ENCODE assay signal across 12 mouse cellular contexts in the genomic region with DNA sequence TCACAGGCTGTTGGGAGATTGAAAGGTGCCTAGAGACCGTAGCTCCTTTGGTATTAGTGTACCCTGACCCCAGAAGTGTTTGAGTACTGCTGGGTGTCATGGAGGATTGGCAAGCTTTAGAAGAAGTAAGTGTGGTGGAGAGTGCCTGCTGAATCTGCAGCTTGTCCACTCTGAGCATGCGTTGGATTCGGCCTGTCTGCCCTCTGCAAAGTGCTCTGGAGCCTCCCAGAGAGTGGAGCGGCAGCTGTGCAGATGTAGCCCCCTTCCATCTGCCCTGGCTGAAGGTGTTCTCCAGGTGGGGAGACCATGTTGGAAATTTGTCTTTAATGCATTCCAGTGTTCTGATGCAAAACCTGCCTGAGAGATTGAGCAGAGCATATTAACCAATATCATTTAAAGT. TPM values are rescaled to one million over a fixed set of nuclear protein-coding genes. Genes with fewer than 3 reads are reported as not detected.
A peak's percentile ranks its signal among the peaks of the same experiment; 100 is the strongest.
DNase-seq lines count a peak whose midpoint lies in the region; ATAC-seq and TF ChIP-seq lines count a peak whose summit lies in the region.
"Had no signal": no experiment of that assay in that cellular context is flagged by ENCODE, and none has a peak within 500 bp of the region (broad histone marks: within the 10 kb centered on the region; RNA-seq: fewer than 3 reads in every experiment).

No protein-coding gene starts in this region.

- no peak for ATAC-seq in neural tube, embryonic 13.5 days (ENCODE audit: low read depth)
- ATAC-seq in limb, embryonic 14.5 days (ENCODE audit: low FRiP score, low read depth), result peak; percentile 54; the same call in 1 of the 2 replicates

- no peak overlapping the region for H3K9ac ChIP-seq in neural tube, embryonic 13.5 days
- H3K9ac ChIP-seq in limb, embryonic 14.5 days (ENCODE audit: low read depth, low read length, severe bottlenecking), result no peak overlapping the region
- H3K9ac ChIP-seq: liver, embryonic 14.5 days had no signal

- no peak for TF ChIP-seq CTCF in cerebellum, adult 2 months (IDR thresholded peaks at IDR 0.05; ENCODE audit: borderline replicate concordance, insufficient read depth, low read depth, low read length)

- H3K9me3 ChIP-seq in neural tube, embryonic 13.5 days, result no peaks in the 10 kb centered on the region
- no peaks in the 10 kb centered on the region for H3K9me3 ChIP-seq in limb, embryonic 14.5 days (ENCODE audit: control insufficient read depth, low read length)

- DNase-seq in cerebellum, adult 2 months, result no peak
- no peak for DNase-seq in cerebellum, adult 18-20 months
- no peak for DNase-seq in neural tube, embryonic 10.5 days (ENCODE audit: extremely low spot score, low spot score)
- DNase-seq in limb, embryonic 14.5 days (ENCODE audit: low spot score), result no peak
- no peak for DNase-seq in embryo, embryonic 11 days
- DNase-seq in gastrocnemius, postnatal 4 days (ENCODE audit: low spot score in 2 of 2), result no peak
- DNase-seq in heart, postnatal 14 days, result no peak
- DNase-seq: gastrocnemius, postnatal 10 days; lung, postnatal 14 days had no signal

- WGBS in cerebellum, adult 2 months, result 87% methylated on average over 4 of the region's 4 CpGs
- WGBS in neural tube, embryonic 13.5 days, result 89% methylated on average over 4 of the region's 4 CpGs
- 54% methylated on average over 4 of the region's 4 CpGs for WGBS in limb, embryonic 14.5 days

- TF ChIP-seq POLR2A in cerebellum, adult 2 months (IDR thresholded peaks at IDR 0.05; ENCODE audit: borderline replicate concordance, insufficient read depth, low read length), result no peak
- TF ChIP-seq POLR2A in limb, embryonic 14.5 days (IDR thresholded peaks at IDR 0.05; ENCODE audit: borderline replicate concordance, extremely low read depth, insufficient read depth, insufficient read length), result no peak

- H3K27me3 ChIP-seq in cerebellum, adult 2 months (ENCODE audit: control insufficient read depth, insufficient read depth, low read length), result no peaks in the 10 kb centered on the region; the same call in 1 of the 2 replicates
- no peaks in the 10 kb centered on the region for H3K27me3 ChIP-seq in neural tube, embryonic 13.5 days
- H3K27me3 ChIP-seq in limb, embryonic 14.5 days (ENCODE audit: control insufficient read depth, insufficient read depth, low read length), result no peaks in the 10 kb centered on the region

- intact Hi-C loops in heart, postnatal 14 days (cut with DNase I), result no loop called here

- no peak overlapping the region for H3K4me2 ChIP-seq in neural tube, embryonic 13.5 days
- H3K4me2 ChIP-seq in limb, embryonic 14.5 days (replicated peaks; ENCODE audit: low read depth, low read length, severe bottlenecking), result no peak overlapping the region

- no peaks in the 10 kb centered on the region for H3K4me1 ChIP-seq in cerebellum, adult 2 months (ENCODE audit: control insufficient read depth, insufficient read depth, low read length)
- peaks cover 67% of the 10 kb centered on the region for H3K4me1 ChIP-seq in neural tube, embryonic 13.5 days (replicated peaks)
- peaks cover 42% of the 10 kb centered on the region for H3K4me1 ChIP-seq in limb, embryonic 14.5 days (ENCODE audit: control insufficient read depth, insufficient read depth, low read length)

- H3K36me3 ChIP-seq in neural tube, embryonic 13.5 days, result no peaks in the 10 kb centered on the region
- H3K36me3 ChIP-seq in limb, embryonic 14.5 days (ENCODE audit: control insufficient read depth, insufficient read depth, low read length), result peaks cover 31% of the 10 kb centered on the region

- H3K27ac ChIP-seq in cerebellum, adult 2 months (ENCODE audit: insufficient read depth, low read length), result peak overlapping the region; percentile 56; the same call in 1 of the 2 replicates
- peak overlapping the region; percentile 71 for H3K27ac ChIP-seq in neural tube, embryonic 13.5 days (replicated peaks)
- no peak overlapping the region for H3K27ac ChIP-seq in limb, embryonic 14.5 days (replicated peaks; ENCODE audit: low read depth, low read length)
- H3K27ac ChIP-seq: liver, embryonic 14.5 days had no signal

- no peak overlapping the region for H3K4me3 ChIP-seq in cerebellum, adult 2 months (replicated peaks; ENCODE audit: insufficient read depth, low read depth, low read length)
- H3K4me3 ChIP-seq in neural tube, embryonic 13.5 days, result no peak overlapping the region
- no peak overlapping the region for H3K4me3 ChIP-seq in limb, embryonic 14.5 days (replicated peaks; ENCODE audit: low read length)
- H3K4me3 ChIP-seq: erythroblast, embryonic 14.5 days had no signal

RNA-seq across cellular contexts. Expression of a gene that starts 17.6 kb away (rescaled TPM):
- polyA plus RNA-seq in cerebellum, adult 2 months (2012; rRNA removed), result 158 and 170 TPM in 2 replicates
- polyA plus RNA-seq in neural tube, embryonic 13.5 days (2015; fragmentation: Nextera tagmentation; extraction: Ambion mirVana), result 70.9 and 78.5 TPM in 2 replicates
- polyA plus RNA-seq in limb, embryonic 14.5 days (2012; rRNA removed), result 112 and 124 TPM in 2 replicates
- 117 and 130 TPM in 2 replicates for polyA plus RNA-seq in limb, embryonic 14.5 days (2014; fragmentation: Nextera tagmentation; extraction: Ambion mirVana)
- total RNA-seq in gastrocnemius, postnatal 4 days (2021), result 100 to 1,000 TPM; 116 to 119 TPM
- 10 to 100 TPM; 78.5 to 81.2 TPM for total RNA-seq in heart, postnatal 14 days (2021)
